Mouse (Mus musculus): ENCODE measurements at regions not wholly inside any gene's neighbourhood (a gene's known extent, or its start where the extent isn't known, plus 50 kb on each side); places are given as distances from the start of the nearest gene placed in this dataset.

DNA sequence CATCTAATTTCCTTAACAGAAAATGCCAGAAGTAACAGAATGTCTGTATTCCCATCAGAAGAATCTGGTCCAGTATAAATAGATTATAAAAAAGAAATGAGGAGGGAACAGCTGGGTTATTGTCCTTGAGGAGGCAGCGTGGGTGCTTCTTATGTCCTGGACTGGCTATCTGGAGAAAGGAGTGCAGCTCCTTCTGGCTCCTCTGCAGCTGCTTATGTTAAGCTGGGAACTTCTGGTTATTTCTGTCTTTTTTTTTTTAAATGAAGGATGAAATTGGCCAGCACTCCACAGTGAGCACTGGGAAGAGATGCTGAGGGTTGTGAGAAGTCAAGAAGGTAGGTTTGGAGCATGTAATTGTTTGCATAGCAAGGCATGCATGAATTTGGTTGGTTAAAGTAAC is 441.5 kb downstream of the Ebf1 start:
- Histone ChIP-seq H3K27ac (ENCODE audit: low read depth, low read length) (no peak overlapping the region), H3K4me1 (ENCODE audit: control insufficient read depth, insufficient read depth, low read length) (no peaks in the 10 kb centered on the region), H3K9ac (replicated peaks; ENCODE audit: low read depth, low read length) (no peak overlapping the region), H3K4me2 (ENCODE audit: low read depth, low read length) (no peak overlapping the region), H3K36me3 (ENCODE audit: control insufficient read depth, insufficient read depth, low read length) (no peaks in the 10 kb centered on the region), H3K4me3 (ENCODE audit: low read depth, low read length) (no peak overlapping the region), H3K9me3 (ENCODE audit: control insufficient read depth, low read length) (no peaks in the 10 kb centered on the region), H3K27me3 (ENCODE audit: control insufficient read depth, insufficient read depth, low read length) (no peaks in the 10 kb centered on the region)
- WGBS: 86% methylated on average over 1 of the region's 1 CpGs
- no peak for ATAC-seq (ENCODE audit: low read depth)

DNA sequence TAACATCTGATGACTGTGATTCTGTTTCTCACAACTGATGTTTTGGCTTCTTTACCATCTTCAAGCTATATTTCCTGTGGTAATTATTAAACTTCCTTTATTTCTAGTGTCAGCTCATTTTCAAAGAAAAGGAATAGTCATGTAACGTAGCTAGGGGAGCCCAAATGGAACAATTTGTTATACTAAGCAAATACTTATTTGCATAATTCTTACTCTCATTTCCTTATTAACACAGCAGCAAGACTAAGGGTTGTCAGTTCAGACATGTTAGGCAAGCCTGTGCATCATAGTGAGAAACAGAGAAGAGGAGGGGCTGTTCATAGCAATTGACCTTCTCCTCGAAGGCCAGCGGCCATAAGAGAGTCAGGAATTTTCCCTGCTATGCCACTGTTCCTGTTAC is 449.5 kb downstream of the Ebf1 start:
- no peak overlapping the region for H3K27ac ChIP-seq (ENCODE audit: low read depth, low read length)
- no peak for ATAC-seq (ENCODE audit: low read depth)
- no peak overlapping the region for H3K4me3 ChIP-seq (ENCODE audit: low read depth, low read length)
- no peaks in the 10 kb centered on the region for H3K27me3 ChIP-seq (ENCODE audit: control insufficient read depth, insufficient read depth, low read length)
- no peaks in the 10 kb centered on the region for H3K4me1 ChIP-seq (ENCODE audit: control insufficient read depth, insufficient read depth, low read length)
- WGBS: 84% methylated on average over 3 of the region's 3 CpGs
- no peak overlapping the region for H3K9ac ChIP-seq (replicated peaks; ENCODE audit: low read depth, low read length)
- no peak overlapping the region for H3K4me2 ChIP-seq (ENCODE audit: low read depth, low read length)
- H3K9me3 ChIP-seq (ENCODE audit: control insufficient read depth, low read length): no peaks in the 10 kb centered on the region
- no peaks in the 10 kb centered on the region for H3K36me3 ChIP-seq (ENCODE audit: control insufficient read depth, insufficient read depth, low read length)

- H3K36me3 ChIP-seq (ENCODE audit: control insufficient read depth, insufficient read depth, low read length): no peaks in the 10 kb centered on the region
- no peak overlapping the region for H3K27ac ChIP-seq (ENCODE audit: low read depth, low read length)
- ATAC-seq (ENCODE audit: low read depth): no peak
- H3K4me1 ChIP-seq (ENCODE audit: control insufficient read depth, insufficient read depth, low read length): no peaks in the 10 kb centered on the region
- no peak overlapping the region for H3K4me2 ChIP-seq (ENCODE audit: low read depth, low read length)
- 83% methylated on average over 1 of the region's 1 CpGs for WGBS
- H3K9ac ChIP-seq (replicated peaks; ENCODE audit: low read depth, low read length): no peak overlapping the region
- H3K9me3 ChIP-seq (ENCODE audit: control insufficient read depth, low read length): no peaks in the 10 kb centered on the region
- H3K4me3 ChIP-seq (ENCODE audit: low read depth, low read length): no peak overlapping the region
- no peaks in the 10 kb centered on the region for H3K27me3 ChIP-seq (ENCODE audit: control insufficient read depth, insufficient read depth, low read length)
Observed at GRCm38 (mm10) chr11:45070280-45070679, 453.2 kb downstream of the Ebf1 start.

- WGBS: 81% methylated on average over 2 of the region's 2 CpGs
- H3K9me3 ChIP-seq (ENCODE audit: control insufficient read depth, low read length): no peaks in the 10 kb centered on the region
- no peak for ATAC-seq (ENCODE audit: low read depth)
- H3K4me3 ChIP-seq (ENCODE audit: low read depth, low read length): no peak overlapping the region
- no peaks in the 10 kb centered on the region for H3K27me3 ChIP-seq (ENCODE audit: control insufficient read depth, insufficient read depth, low read length)
- no peak overlapping the region for H3K27ac ChIP-seq (ENCODE audit: low read depth, low read length)
- no peaks in the 10 kb centered on the region for H3K4me1 ChIP-seq (ENCODE audit: control insufficient read depth, insufficient read depth, low read length)
- no peak overlapping the region for H3K9ac ChIP-seq (replicated peaks; ENCODE audit: low read depth, low read length)
- no peak overlapping the region for H3K4me2 ChIP-seq (ENCODE audit: low read depth, low read length)
- H3K36me3 ChIP-seq (ENCODE audit: control insufficient read depth, insufficient read depth, low read length): no peaks in the 10 kb centered on the region
Observed at GRCm38 (mm10) chr11:45071195-45071594, 454.1 kb downstream of the Ebf1 start.

GRCm38 (mm10) chr11:45084506-45085037 is 467.5 kb downstream of the Ebf1 start:
- no peaks in the 10 kb centered on the region for H3K27me3 ChIP-seq (ENCODE audit: control insufficient read depth, insufficient read depth, low read length)
- no peak overlapping the region for H3K4me3 ChIP-seq (ENCODE audit: low read depth, low read length)
- WGBS: 80% methylated on average over 4 of the region's 4 CpGs
- no peak overlapping the region for H3K4me2 ChIP-seq (ENCODE audit: low read depth, low read length)
- H3K27ac ChIP-seq (ENCODE audit: low read depth, low read length): no peak overlapping the region
- no peak for ATAC-seq (ENCODE audit: low read depth)
- H3K9ac ChIP-seq (replicated peaks; ENCODE audit: low read depth, low read length): no peak overlapping the region
- no peaks in the 10 kb centered on the region for H3K9me3 ChIP-seq (ENCODE audit: control insufficient read depth, low read length)
- H3K36me3 ChIP-seq (ENCODE audit: control insufficient read depth, insufficient read depth, low read length): no peaks in the 10 kb centered on the region
- no peaks in the 10 kb centered on the region for H3K4me1 ChIP-seq (ENCODE audit: control insufficient read depth, insufficient read depth, low read length)

- Histone ChIP-seq H3K4me3 (ENCODE audit: low read depth, low read length) (no peak overlapping the region), H3K36me3 (ENCODE audit: control insufficient read depth, insufficient read depth, low read length) (no peaks in the 10 kb centered on the region), H3K9me3 (ENCODE audit: control insufficient read depth, low read length) (no peaks in the 10 kb centered on the region), H3K27me3 (ENCODE audit: control insufficient read depth, insufficient read depth, low read length) (no peaks in the 10 kb centered on the region), H3K9ac (replicated peaks; ENCODE audit: low read depth, low read length) (no peak overlapping the region), H3K27ac (ENCODE audit: low read depth, low read length) (no peak overlapping the region), H3K4me2 (ENCODE audit: low read depth, low read length) (no peak overlapping the region), H3K4me1 (ENCODE audit: control insufficient read depth, insufficient read depth, low read length) (no peaks in the 10 kb centered on the region)
- no peak for ATAC-seq (ENCODE audit: low read depth)
Observed at GRCm38 (mm10) chr11:45085145-45085544, 468.0 kb downstream of the Ebf1 start.

DNA sequence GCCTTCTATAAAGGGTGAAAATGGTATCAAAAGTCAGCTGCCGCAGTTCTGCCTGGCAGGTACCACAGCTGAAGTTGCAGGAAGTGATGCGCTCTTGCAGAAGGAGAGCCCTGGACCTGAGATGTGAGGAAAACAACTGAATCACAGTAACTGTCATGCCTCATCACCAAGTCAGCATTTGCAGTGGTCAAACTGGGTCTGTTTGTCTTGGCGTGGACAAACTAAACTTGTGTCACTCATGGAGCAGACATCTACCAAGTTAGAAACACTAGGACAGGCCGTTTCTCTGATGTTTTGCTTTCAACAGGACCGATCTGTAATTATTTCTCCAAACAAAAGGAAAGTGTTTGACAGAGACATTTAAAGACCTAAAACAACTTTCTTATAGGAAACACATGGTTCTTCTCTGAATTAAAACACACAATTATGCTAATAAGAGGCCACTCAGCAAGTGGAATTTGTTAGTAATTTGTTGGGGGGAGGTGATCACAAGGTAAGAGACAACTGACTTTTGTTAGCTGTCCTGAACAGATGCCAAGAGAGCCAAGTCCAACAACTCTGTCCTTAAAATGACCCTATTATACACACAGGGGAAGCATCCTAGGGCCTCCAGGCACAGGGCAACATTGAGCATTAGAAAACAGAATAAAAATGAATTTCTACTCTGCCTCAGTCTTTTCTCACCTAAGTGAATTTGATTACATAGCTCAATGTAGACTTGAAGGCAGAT is 470.2 kb downstream of the Ebf1 start:
- Histone ChIP-seq H3K4me3 (ENCODE audit: low read depth, low read length) (no peak overlapping the region), H3K9ac (replicated peaks; ENCODE audit: low read depth, low read length) (no peak overlapping the region), H3K36me3 (ENCODE audit: control insufficient read depth, insufficient read depth, low read length) (no peaks in the 10 kb centered on the region), H3K9me3 (ENCODE audit: control insufficient read depth, low read length) (no peaks in the 10 kb centered on the region), H3K4me2 (ENCODE audit: low read depth, low read length) (no peak overlapping the region), H3K4me1 (ENCODE audit: control insufficient read depth, insufficient read depth, low read length) (no peaks in the 10 kb centered on the region), H3K27ac (ENCODE audit: low read depth, low read length) (no peak overlapping the region), H3K27me3 (ENCODE audit: control insufficient read depth, insufficient read depth, low read length) (no peaks in the 10 kb centered on the region)
- ATAC-seq (ENCODE audit: low read depth): no peak
- WGBS: 70% methylated on average over 5 of the region's 5 CpGs

DNA sequence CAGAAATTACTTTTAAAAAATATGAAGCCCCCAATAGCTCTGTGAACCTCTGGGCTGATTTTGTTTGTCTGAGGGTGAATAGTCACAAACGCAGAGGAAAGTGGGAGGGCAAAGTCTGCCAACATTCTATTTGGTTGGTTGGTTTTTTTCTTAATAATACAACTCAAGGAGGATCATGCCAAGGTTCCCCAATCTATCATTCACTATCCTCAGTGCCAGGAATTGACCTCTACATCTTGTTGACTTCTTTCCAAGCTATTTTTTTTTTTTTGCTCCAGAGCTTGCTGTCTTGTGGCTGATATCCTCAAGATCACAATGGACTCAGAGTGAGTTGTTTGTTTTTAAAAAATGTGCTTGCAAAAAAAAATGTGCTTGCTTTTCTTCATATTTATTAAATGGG is 471.2 kb downstream of the Ebf1 start:
- no peaks in the 10 kb centered on the region for H3K9me3 ChIP-seq (ENCODE audit: control insufficient read depth, low read length)
- H3K9ac ChIP-seq (replicated peaks; ENCODE audit: low read depth, low read length): no peak overlapping the region
- H3K27ac ChIP-seq (ENCODE audit: low read depth, low read length): no peak overlapping the region
- H3K4me2 ChIP-seq (ENCODE audit: low read depth, low read length): no peak overlapping the region
- H3K4me1 ChIP-seq (ENCODE audit: control insufficient read depth, insufficient read depth, low read length): no peaks in the 10 kb centered on the region
- no peak for ATAC-seq (ENCODE audit: low read depth)
- H3K27me3 ChIP-seq (ENCODE audit: control insufficient read depth, insufficient read depth, low read length): no peaks in the 10 kb centered on the region
- no peak overlapping the region for H3K4me3 ChIP-seq (ENCODE audit: low read depth, low read length)
- H3K36me3 ChIP-seq (ENCODE audit: control insufficient read depth, insufficient read depth, low read length): no peaks in the 10 kb centered on the region
- 85% methylated on average over 1 of the region's 1 CpGs for WGBS

DNA sequence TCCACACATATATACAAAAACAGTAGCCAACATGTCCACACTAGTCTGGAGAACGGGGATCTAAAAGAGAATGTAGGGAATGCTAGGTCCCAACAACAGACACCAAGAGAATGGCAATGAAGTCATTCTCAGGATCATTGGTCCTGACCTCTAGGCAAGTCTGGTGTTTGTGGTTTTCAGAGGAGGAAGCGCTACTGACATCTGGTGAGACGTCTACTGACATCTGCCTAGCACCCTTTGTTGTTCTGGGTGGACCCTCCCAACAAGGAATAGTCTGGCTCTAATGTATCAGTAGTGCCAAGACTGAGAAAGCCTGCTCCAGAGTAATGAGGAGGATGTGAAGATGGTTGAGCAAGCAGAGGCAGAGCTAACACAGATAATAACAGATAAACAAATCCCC is 472.4 kb downstream of the Ebf1 start:
- ATAC-seq (ENCODE audit: low read depth): no peak
- Histone ChIP-seq H3K9me3 (ENCODE audit: control insufficient read depth, low read length) (no peaks in the 10 kb centered on the region), H3K36me3 (ENCODE audit: control insufficient read depth, insufficient read depth, low read length) (no peaks in the 10 kb centered on the region), H3K9ac (replicated peaks; ENCODE audit: low read depth, low read length) (no peak overlapping the region), H3K4me2 (ENCODE audit: low read depth, low read length) (no peak overlapping the region), H3K27ac (ENCODE audit: low read depth, low read length) (no peak overlapping the region), H3K27me3 (ENCODE audit: control insufficient read depth, insufficient read depth, low read length) (no peaks in the 10 kb centered on the region), H3K4me3 (ENCODE audit: low read depth, low read length) (no peak overlapping the region), H3K4me1 (ENCODE audit: control insufficient read depth, insufficient read depth, low read length) (no peaks in the 10 kb centered on the region)
- 82% methylated on average over 3 of the region's 3 CpGs for WGBS
